Mouse (Mus musculus) limb, embryonic 13.5 days (tissue): ENCODE measurements around the gene Kansl1. TPM values are rescaled to one million over a fixed set of nuclear protein-coding genes. Genes with fewer than 3 reads are reported as not detected.

ENCODE experiments used
- ATAC-seq: fragments of 200-750 bp; cut with Nextera tagmentation; 2 replicates; pipeline ENCODE4 v1.8.0; 2017; ENCODE audit warnings: low read depth, moderate number of reproducible peaks, moderate TSS enrichment; ENCODE audit not compliant: low FRiP score
- H3K27ac ChIP-seq: fragments of 300-500 bp; sonication (generic); 2 replicates; pipeline ENCODE4 v1.5.1; 2015; ENCODE audit warnings: inconsistent platforms, mild to moderate bottlenecking, moderate library complexity
- H3K27me3 ChIP-seq: fragments of 300-500 bp; sonication (generic); 2 replicates; pipeline ENCODE4 v1.6.1; 2015; ENCODE audit warnings: mild to moderate bottlenecking, inconsistent platforms
- H3K36me3 ChIP-seq: fragments of 300-500 bp; sonication (generic); 2 replicates; pipeline ENCODE4 v1.6.1; 2015; ENCODE audit warnings: inconsistent platforms, mild to moderate bottlenecking, moderate library complexity
- H3K4me1 ChIP-seq: fragments of 300-500 bp; sonication (generic); 2 replicates; pipeline ENCODE4 v1.6.1; 2015; ENCODE audit warnings: inconsistent platforms
- H3K4me2 ChIP-seq: fragments of 300-500 bp; sonication (generic); replicated peaks from 2 replicates; pipeline ENCODE4 v1.6.1; 2015; ENCODE audit warnings: inconsistent platforms, mild to moderate bottlenecking, moderate library complexity
- H3K4me3 ChIP-seq: fragments of 300-500 bp; sonication (generic); 2 replicates; pipeline ENCODE4 v1.5.1; 2015; ENCODE audit warnings: moderate library complexity, mild to moderate bottlenecking, inconsistent platforms
- H3K9ac ChIP-seq: fragments of 300-500 bp; sonication (generic); 2 replicates; pipeline ENCODE4 v1.6.1; 2015; ENCODE audit warnings: mild to moderate bottlenecking, inconsistent platforms
- H3K9me3 ChIP-seq: fragments of 300-500 bp; sonication (generic); 2 replicates; pipeline ENCODE4 v1.6.1; 2016; ENCODE audit warnings: inconsistent platforms
- WGBS: fragments of 180-500 bp; shearing (Covaris S2); methylation state at CpG from one replicate; pipeline ENCODE4 v1.1.7; 2015; 5-methylcytosine and 5-hydroxymethylcytosine counted together
- microRNA-seq: library from miRNA; unstranded; fragments of <30 nt; microRNA quantifications from one replicate; pipeline ENCODE4, GENCODE M21; 2016
- polyA plus RNA-seq: library from polyadenylated mRNA; unstranded; fragments of >200 nt; fragmentation: Nextera tagmentation; extraction: Ambion mirVana; gene quantifications from 2 replicates; pipeline ENCODE4 v1.2.1, GENCODE M21; 2015

Kansl1 gene
- polyA plus RNA-seq, 1 experiment from 2014 or later, result 30.1 TPM

DNA sequence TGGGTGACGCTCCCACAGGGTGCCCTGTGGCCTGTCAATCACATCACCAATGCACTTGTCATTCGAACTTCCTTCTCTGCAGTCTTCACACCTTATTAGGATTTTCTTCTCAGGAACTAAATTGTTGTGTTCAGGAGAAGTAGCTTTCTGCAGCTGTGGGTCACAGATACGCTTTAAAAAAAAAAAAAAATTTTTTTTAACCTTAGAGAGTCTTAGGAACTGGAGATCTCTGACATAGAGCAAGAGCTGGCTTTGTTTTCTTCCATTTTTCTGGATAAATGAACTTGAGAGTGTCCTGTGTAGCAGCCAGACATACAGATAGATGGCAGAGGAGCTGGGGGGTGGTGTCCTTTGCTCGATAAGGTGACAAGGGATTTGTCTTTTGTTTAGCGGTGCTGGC is 173.5 kb downstream of the Kansl1 start:
- Histone ChIP-seq H3K4me1 (no peaks in the 10 kb centered on the region), H3K9me3 (no peaks in the 10 kb centered on the region), H3K27ac (no peak overlapping the region), H3K9ac (no peak overlapping the region), H3K4me2 (no peak overlapping the region), H3K4me3 (no peak overlapping the region), H3K36me3 (no peaks in the 10 kb centered on the region), H3K27me3 (no peaks in the 10 kb centered on the region)
- WGBS, result 59% methylated on average over 5 of the region's 5 CpGs
- ATAC-seq, result no peak

DNA sequence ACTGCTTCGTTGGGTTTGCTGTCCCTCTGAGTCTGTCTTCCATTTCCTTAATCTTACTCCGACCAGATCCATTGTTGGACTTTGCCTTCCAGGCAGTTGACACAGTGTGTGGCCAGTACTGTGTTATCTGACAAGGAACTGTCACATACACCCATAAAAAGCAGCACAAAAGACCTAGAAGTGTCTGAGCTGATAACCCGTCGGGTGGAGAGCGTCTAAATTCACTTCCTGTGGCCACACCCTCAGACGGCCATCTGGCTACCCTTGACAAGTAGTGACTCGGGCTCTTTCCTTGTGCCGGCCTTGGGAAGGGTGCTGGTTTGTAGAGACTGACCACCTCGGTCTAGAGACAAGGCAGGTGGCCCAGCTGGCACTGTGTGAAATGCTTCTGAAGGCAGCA is 175.4 kb downstream of the Kansl1 start:
- WGBS, result 76% methylated on average over 9 of the region's 9 CpGs
- Histone ChIP-seq H3K9ac (no peak overlapping the region), H3K9me3 (no peaks in the 10 kb centered on the region), H3K27me3 (no peaks in the 10 kb centered on the region), H3K4me1 (peaks cover 11% of the 10 kb centered on the region), H3K36me3 (no peaks in the 10 kb centered on the region), H3K27ac (no peak overlapping the region), H3K4me3 (no peak overlapping the region), H3K4me2 (no peak overlapping the region)
- ATAC-seq, result no peak

DNA sequence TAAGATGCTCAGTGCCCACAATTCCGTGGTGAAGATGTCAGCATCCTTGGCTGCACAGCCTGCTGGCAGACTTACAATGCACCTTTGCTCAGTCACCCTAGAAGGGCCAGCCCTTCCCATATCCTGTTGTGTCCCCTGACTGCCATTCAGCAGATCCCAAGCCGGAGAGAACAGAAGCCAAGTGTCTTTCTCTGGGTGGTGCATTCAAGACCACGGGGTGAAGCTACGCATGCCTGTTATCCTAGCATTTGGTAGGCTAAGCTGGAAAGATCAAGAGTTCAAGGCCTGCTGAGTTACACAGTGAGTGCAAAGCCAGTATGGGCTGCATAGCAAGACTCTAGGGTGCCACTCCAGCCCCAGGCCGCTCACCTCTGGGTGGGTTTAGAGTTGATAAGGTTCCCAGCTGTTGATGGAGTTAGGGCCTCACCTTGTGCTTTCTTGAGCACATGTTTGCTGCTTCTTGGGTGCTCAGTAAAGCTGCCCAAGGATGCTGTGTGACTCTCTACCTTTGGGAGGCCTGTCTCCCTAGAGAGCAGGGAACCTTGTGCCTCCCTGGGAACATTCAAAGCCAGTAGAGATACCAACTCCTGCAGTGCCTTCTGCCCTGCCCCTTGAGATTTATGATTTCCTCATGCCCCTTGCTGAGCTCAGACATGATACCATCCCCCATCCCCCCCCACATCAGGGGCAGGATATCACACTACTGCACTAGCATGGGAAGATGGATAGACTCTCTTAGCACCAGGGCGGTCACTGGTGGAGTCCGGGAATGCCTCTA is 176.0 kb downstream of the Kansl1 start:
- Histone ChIP-seq H3K4me3 (no peak overlapping the region), H3K36me3 (no peaks in the 10 kb centered on the region), H3K9me3 (no peaks in the 10 kb centered on the region), H3K27me3 (no peaks in the 10 kb centered on the region), H3K4me1 (peaks cover 11% of the 10 kb centered on the region), H3K9ac (no peak overlapping the region), H3K4me2 (no peak overlapping the region), H3K27ac (no peak overlapping the region)
- no peak for ATAC-seq
- 92% methylated on average over 7 of the region's 7 CpGs for WGBS

DNA sequence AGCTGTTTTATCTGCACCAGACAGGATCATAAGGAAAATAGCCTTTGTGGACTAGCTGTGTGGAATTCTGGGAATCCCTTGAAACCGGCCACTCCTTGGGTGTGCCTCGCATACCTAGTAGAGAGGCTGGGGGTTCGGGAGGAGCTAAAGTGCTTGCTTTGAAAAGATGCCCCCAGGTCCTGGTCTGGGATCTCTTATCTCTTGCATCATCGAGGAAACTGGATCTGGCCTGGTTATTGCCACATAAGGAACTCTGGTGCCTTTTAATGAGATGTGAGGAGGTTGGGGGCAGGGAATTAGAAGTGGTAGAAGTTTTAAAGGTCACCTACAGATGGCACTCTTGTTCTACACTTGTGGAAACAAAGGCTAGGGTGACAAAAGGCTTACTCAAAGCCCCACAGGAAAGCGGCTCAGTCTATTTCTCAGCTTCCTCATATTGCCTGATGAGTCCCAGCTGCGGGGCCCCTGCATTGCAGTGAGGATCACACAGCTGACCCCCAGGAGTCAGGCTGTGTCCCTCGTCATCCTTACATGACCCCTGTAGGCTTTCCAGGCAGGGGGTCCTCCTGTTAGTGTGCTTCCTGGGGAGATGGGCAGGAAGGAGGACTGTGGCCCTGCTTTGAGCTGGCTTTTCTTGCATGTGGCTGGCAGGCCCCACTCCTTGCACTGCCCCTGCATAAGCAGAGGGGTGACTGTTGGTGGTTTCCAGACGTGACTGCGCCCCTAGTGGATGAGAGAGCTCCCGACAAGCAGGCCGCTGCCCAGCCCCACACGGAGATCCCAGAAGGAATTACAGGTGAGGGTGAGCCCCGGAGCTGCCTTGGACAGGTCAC is 179.2 kb downstream of the Kansl1 start:
- no peaks in the 10 kb centered on the region for H3K27me3 ChIP-seq
- H3K9ac ChIP-seq, result no peak overlapping the region
- whole genome bisulfite sequencing, result 13% methylated on average over 13 of the region's 13 CpGs
- no peaks in the 10 kb centered on the region for H3K9me3 ChIP-seq
- H3K4me1 ChIP-seq, result peaks cover 11% of the 10 kb centered on the region
- H3K36me3 ChIP-seq, result no peaks in the 10 kb centered on the region
- no peak overlapping the region for H3K4me3 ChIP-seq
- H3K4me2 ChIP-seq, result no peak overlapping the region; the same call in 1 of the 2 replicates
- H3K27ac ChIP-seq, result peak overlapping the region; percentile 52
- ATAC-seq, result peak; percentile 52

DNA sequence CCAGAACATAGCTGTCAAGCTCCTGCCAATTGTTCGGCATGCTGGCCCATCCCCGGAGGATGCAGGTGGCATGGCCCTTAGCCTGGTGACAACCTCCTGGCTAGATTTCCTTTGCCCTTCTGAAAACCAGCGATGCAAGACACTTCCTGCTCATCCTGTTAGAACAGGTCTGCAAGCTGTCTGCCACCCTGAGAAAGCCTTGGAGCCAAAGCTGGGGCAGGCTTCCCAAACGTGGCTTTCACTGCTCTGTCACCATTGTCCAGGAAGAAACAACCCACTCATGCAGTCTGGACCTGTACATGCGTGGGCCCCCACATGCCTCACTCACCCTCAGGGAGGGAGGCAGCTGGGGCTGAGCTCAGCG is 179.8 kb downstream of the Kansl1 start:
- H3K4me2 ChIP-seq, result no peak overlapping the region
- WGBS, result 54% methylated on average over 6 of the region's 6 CpGs
- no peaks in the 10 kb centered on the region for H3K27me3 ChIP-seq
- H3K9ac ChIP-seq, result no peak overlapping the region
- peaks cover 11% of the 10 kb centered on the region for H3K4me1 ChIP-seq
- H3K27ac ChIP-seq, result no peak overlapping the region
- H3K9me3 ChIP-seq, result no peaks in the 10 kb centered on the region
- H3K4me3 ChIP-seq, result no peak overlapping the region
- 0 out of 2 replicates have a peak, but pooled peaks have one; percentile 7 for ATAC-seq
- no peaks in the 10 kb centered on the region for H3K36me3 ChIP-seq

DNA sequence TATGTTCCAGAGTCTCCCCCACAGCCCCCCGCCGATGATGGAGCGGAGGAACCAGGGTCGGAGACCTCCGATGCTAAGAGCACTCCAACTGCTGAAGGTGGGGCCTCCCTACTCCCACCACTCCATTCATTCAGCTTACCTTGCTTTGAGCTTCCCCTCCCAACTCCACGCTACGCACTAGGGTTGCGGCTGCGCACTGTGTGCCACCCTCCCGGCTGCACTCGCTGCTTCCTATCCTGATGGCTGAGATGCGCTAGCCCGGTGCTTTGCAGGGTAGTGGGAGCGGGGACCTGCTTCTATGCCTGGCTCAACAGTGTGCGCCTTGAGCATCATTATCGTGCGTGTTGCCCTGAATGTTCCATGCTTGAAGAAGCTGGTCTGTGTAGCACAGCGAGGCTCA is 181.5 kb downstream of the Kansl1 start:
- H3K36me3 ChIP-seq, result no peaks in the 10 kb centered on the region
- no peak overlapping the region for H3K27ac ChIP-seq
- no peak for ATAC-seq
- no peaks in the 10 kb centered on the region for H3K27me3 ChIP-seq
- no peak overlapping the region for H3K4me3 ChIP-seq
- 93% methylated on average over 18 of the region's 18 CpGs for WGBS
- H3K4me1 ChIP-seq, result peaks cover 11% of the 10 kb centered on the region
- no peak overlapping the region for H3K9ac ChIP-seq
- no peaks in the 10 kb centered on the region for H3K9me3 ChIP-seq
- H3K4me2 ChIP-seq, result no peak overlapping the region

Small RNA genes within 50 kb of the gene (microRNA-seq; reads per million reads assigned to microRNA genes)
- not detected for gene Gm47315

Other genes with a start within 250 kb of the Kansl1 start
- 3.0 and 4.9 TPM in 2 replicates for gene Mapt, start 237.5 kb downstream of the Kansl1 start, polyA plus RNA-seq
- 49.1 and 49.3 TPM in 2 replicates for gene Cdc27, start 81.8 kb upstream of the Kansl1 start, polyA plus RNA-seq
- 124 and 131 TPM in 2 replicates for gene Myl4, start 81.8 kb upstream of the Kansl1 start, polyA plus RNA-seq
- gene Itgb3, start 139.1 kb upstream of the Kansl1 start, polyA plus RNA-seq, result 2.0 and 2.3 TPM in 2 replicates
- not detected in 2 replicates for gene Gm11639, start 216.8 kb upstream of the Kansl1 start, polyA plus RNA-seq